Mouse (Mus musculus) brown adipose tissue, adult 24 weeks (tissue): ENCODE results near the gene Nid1. TPM values are rescaled to one million over a fixed set of nuclear protein-coding genes. Genes with fewer than 3 reads are reported as not detected.

ENCODE experiments used
- polyA plus RNA-seq: library from polyadenylated mRNA; stranded (reverse); fragments of >200 nt; gene quantifications from 2 replicates; pipeline ENCODE4 v1.2.4, GENCODE M21; 2012; ENCODE audit not compliant: missing spikeins, insufficient read depth, insufficient read length

The Nid1 gene
- polyA plus RNA-seq, 1 experiment: 56.6 TPM

Other genes starting within 250 kb of the Nid1 start
- 6.3 and 7.5 TPM in 2 replicates for gene Gpr137b, start 43.5 kb upstream of the Nid1 start, polyA plus RNA-seq
- 11.9 and 21.4 TPM in 2 replicates for gene Lyst, start 152.8 kb downstream of the Nid1 start, polyA plus RNA-seq